Mouse (Mus musculus) forebrain, embryonic 14.5 days (tissue): ENCODE measurements around the gene Cmas. TPM values are rescaled to one million over a fixed set of nuclear protein-coding genes. Genes with fewer than 3 reads are reported as not detected.

ENCODE experiments used
- ATAC-seq: fragments of 200-750 bp; cut with Nextera tagmentation; 2 replicates; pipeline ENCODE4 v1.8.0; 2017; ENCODE audit warnings: mild to moderate bottlenecking, moderate library complexity
- DNase-seq: peaks from one replicate; pipeline ENCODE4 v3.0.0-alpha.2; 2015; ENCODE audit warnings: low spot score
- H3K27ac ChIP-seq: fragments of 300-500 bp; sonication (generic); 2 replicates; pipeline ENCODE4 v1.5.1; 2014; ENCODE audit warnings: low read depth, mild to moderate bottlenecking, control low read depth, low read length, moderate library complexity
- H3K27me3 ChIP-seq: fragments of 300-500 bp; sonication (generic); replicated peaks from 2 replicates; pipeline ENCODE4 v1.6.1; 2014; ENCODE audit warnings: low read length, control low read depth, mixed read lengths; ENCODE audit not compliant: control insufficient read depth, insufficient read depth
- H3K36me3 ChIP-seq: fragments of 300-500 bp; sonication (generic); 2 replicates; pipeline ENCODE4 v1.6.1; 2014; ENCODE audit warnings: low read length, control low read depth; ENCODE audit not compliant: control insufficient read depth, insufficient read depth
- H3K4me1 ChIP-seq: fragments of 300-500 bp; sonication (generic); 2 replicates; pipeline ENCODE4 v1.6.1; 2014; ENCODE audit warnings: antibody characterized with exemption, low read length, control low read depth; ENCODE audit not compliant: control insufficient read depth, insufficient read depth
- H3K4me2 ChIP-seq: fragments of 300-500 bp; sonication (generic); 2 replicates; pipeline ENCODE4 v1.6.1; 2014; ENCODE audit warnings: mild to moderate bottlenecking, control low read depth, low read length
- H3K4me3 ChIP-seq: fragments of 300-500 bp; sonication (generic); 2 replicates; pipeline ENCODE4 v1.5.1; 2014; ENCODE audit warnings: low read depth, low read length, control low read depth
- H3K9ac ChIP-seq: fragments of 300-500 bp; sonication (generic); 2 replicates; pipeline ENCODE4 v1.6.1; 2014; ENCODE audit warnings: mild to moderate bottlenecking, low read length, control low read depth, moderate library complexity
- H3K9me3 ChIP-seq: fragments of 300-500 bp; sonication (generic); replicated peaks from 2 replicates; pipeline ENCODE4 v1.6.1; 2016; ENCODE audit warnings: low read length, control low read depth, mixed read lengths; ENCODE audit not compliant: control insufficient read depth
- WGBS: fragments of 180-500 bp; shearing (Covaris S2); extraction: QIAGEN DNeasy Blood & Tissue Kit; methylation state at CpG from one replicate; pipeline ENCODE4 v1.1.7; 2014; 5-methylcytosine and 5-hydroxymethylcytosine counted together
- polyA plus RNA-seq: library from polyadenylated mRNA; unstranded; fragments of >200 nt; fragmentation: Nextera tagmentation; extraction: Ambion mirVana; gene quantifications from 2 replicates; pipeline ENCODE4 v1.2.1, GENCODE M21; 2014

Gene Cmas
- polyA plus RNA-seq, 1 experiment from 2014 or later: 173 TPM

DNA sequence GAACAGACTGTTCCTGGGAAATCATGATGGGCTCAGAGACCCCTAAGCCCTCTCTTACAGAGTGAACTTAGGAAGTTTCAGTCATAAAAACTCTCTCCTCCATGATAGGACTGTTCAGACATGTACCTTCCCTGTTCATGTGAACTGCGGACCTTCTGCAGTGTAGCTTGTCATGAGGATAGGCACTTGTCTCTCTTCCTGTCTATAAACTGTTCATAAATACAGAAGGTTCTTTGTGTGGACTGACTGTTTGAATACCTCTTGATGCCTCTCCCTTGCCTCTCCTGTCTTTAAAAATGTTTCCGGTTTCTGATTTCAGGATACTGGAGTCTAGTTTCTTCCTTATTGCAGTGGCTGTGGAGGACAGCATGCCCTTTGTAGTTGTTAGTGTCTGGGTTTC lies 3.1 kb downstream of the Cmas start:
- Histone ChIP-seq H3K9me3 (no peaks in the 10 kb centered on the region), H3K4me3 (no peak overlapping the region), H3K27ac (no peak overlapping the region), H3K9ac (no peak overlapping the region), H3K27me3 (peaks cover 4% of the 10 kb centered on the region; the same call in 1 of the 2 replicates), H3K4me1 (peaks cover 12% of the 10 kb centered on the region), H3K4me2 (no peak overlapping the region), H3K36me3 (peaks cover 24% of the 10 kb centered on the region)
- DNase-seq (no peak), ATAC-seq (no peak)
- 94% methylated on average over 2 of the region's 2 CpGs for WGBS

DNA sequence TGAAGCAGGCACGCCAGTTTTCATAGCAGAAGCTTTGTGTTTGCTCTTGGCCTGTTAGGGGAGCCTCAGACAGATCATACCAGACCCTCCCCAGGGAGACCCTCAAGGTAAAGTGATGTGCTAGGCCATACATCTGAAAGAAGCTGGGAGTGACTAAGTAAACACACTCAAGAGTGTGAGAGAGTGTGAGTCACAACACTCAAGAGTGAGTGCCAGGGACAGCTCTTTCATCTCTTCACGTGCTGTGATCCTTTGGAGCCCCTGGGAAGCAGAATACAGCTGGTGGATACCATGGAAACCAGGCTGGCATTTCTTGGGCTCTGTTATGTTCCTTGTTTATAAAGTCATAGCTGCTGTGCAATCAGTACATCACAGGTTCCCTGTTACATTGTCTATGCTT lies 8.4 kb downstream of the Cmas start:
- no peak overlapping the region for H3K4me2 ChIP-seq
- no peaks in the 10 kb centered on the region for H3K9me3 ChIP-seq
- H3K4me1 ChIP-seq: no peaks in the 10 kb centered on the region
- H3K36me3 ChIP-seq: peaks cover 63% of the 10 kb centered on the region
- no peaks in the 10 kb centered on the region for H3K27me3 ChIP-seq
- H3K4me3 ChIP-seq: no peak overlapping the region
- no peak overlapping the region for H3K27ac ChIP-seq
- ATAC-seq (peak; percentile 53; the same call in 1 of the 2 replicates), DNase-seq (no peak)
- H3K9ac ChIP-seq: no peak overlapping the region
- 52% methylated on average over 2 of the region's 2 CpGs for WGBS

DNA sequence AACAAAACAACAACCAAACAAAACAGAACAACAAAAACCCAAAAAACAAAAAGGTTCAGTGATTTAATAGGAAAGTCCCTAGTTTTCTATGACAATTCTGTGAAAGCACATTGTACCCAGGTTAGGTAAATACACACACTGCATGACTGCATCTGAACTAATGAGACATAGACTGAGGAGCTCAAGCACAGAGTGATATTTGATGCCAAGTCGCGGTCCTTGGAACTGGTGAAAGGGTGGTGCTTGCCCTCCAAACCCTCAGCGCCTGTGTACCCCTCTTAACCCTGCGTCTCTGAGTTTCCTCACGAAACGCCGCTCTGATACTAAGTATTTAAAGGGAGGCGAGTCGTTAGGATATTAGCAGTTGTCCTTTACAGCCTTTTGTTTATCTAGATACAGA lies 10.8 kb downstream of the Cmas start:
- H3K4me1 ChIP-seq: no peaks in the 10 kb centered on the region
- H3K27me3 ChIP-seq: no peaks in the 10 kb centered on the region
- peaks cover 78% of the 10 kb centered on the region for H3K36me3 ChIP-seq
- no peak overlapping the region for H3K27ac ChIP-seq
- DNase-seq (no peak), ATAC-seq (no peak)
- H3K9ac ChIP-seq: no peak overlapping the region
- no peaks in the 10 kb centered on the region for H3K9me3 ChIP-seq
- H3K4me2 ChIP-seq: no peak overlapping the region
- WGBS: 90% methylated on average over 9 of the region's 9 CpGs
- H3K4me3 ChIP-seq: no peak overlapping the region

DNA sequence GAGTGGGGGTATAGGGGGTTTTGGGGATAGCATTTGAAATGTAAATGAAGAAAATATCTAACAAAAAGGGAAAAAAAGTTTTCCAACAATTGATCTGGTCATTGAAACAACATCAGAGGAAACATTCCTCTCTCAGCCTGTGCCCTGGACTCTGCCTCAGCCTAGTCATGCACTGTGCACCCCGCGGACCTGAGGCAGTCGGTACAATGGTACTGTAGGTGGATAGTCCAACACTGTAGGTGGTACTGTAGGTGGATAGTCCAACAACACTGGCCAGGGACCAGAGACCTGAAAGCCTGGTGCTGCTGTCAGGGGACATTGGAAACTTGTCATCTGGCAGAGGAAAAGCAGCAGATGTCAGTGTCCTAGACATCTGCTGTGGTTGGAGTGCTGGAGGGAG lies 13.4 kb downstream of the Cmas start:
- Histone ChIP-seq H3K4me1 (no peaks in the 10 kb centered on the region), H3K36me3 (peaks cover 93% of the 10 kb centered on the region), H3K4me3 (no peak overlapping the region), H3K9me3 (no peaks in the 10 kb centered on the region), H3K4me2 (no peak overlapping the region), H3K27me3 (no peaks in the 10 kb centered on the region), H3K9ac (no peak overlapping the region), H3K27ac (no peak overlapping the region)
- ATAC-seq (no peak), DNase-seq (no peak)
- WGBS: 94% methylated on average over 3 of the region's 3 CpGs

DNA sequence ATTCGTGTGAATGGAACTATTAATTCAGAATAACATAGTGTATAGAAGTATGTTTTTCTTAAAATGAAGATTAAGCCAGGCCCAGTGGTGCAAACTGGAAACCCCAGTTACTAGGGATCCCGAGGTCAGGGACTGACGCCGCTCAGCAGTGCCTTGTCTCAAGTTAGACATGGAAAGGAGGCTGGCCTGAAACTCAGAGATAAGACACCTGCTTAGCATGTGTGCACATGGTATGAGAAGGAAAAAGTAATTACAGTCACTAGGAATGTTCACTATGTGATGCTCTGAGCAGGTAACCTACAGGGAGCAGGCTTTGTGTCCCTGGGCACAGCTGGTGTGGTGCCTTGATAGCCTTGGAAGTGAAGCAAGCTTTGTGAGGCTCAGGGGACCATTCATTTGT lies 15.2 kb downstream of the Cmas start:
- Histone ChIP-seq H3K27me3 (no peaks in the 10 kb centered on the region), H3K36me3 (peaks cover 91% of the 10 kb centered on the region)
- ATAC-seq: no peak

DNA sequence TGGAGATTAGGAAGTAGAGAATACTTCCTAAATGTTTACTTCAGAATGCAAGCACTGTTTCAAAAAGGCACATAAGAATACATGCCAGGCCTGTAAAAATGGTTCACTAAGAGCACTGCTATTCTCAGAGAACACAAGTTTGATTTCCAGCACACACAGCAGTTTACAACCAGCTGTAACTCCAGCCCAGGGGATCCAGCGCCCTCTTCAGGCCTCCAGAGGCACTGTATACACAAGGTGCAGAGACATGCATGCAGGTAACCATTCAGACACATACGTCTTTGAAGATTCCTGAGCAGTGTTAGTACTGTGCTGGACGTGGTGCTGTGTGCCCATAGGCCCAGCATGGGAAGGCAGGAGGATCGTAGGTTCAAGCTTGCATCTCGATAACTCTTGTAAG lies 17.1 kb downstream of the Cmas start:
- H3K9ac ChIP-seq: no peak overlapping the region
- WGBS: 93% methylated on average over 5 of the region's 5 CpGs
- no peak overlapping the region for H3K27ac ChIP-seq
- H3K4me1 ChIP-seq: no peaks in the 10 kb centered on the region
- H3K27me3 ChIP-seq: no peaks in the 10 kb centered on the region
- ATAC-seq (no peak; the same call in 1 of the 2 replicates), DNase-seq (no peak)
- H3K4me2 ChIP-seq: no peak overlapping the region
- no peak overlapping the region for H3K4me3 ChIP-seq
- H3K9me3 ChIP-seq: no peaks in the 10 kb centered on the region
- peaks cover 79% of the 10 kb centered on the region for H3K36me3 ChIP-seq

More for the DNA sequence above, 15.2 kb downstream of the Cmas start:
- no peaks in the 10 kb centered on the region for H3K4me1 ChIP-seq
- H3K4me3 ChIP-seq: no peak overlapping the region
- WGBS: 94% methylated on average over 4 of the region's 4 CpGs
- no peaks in the 10 kb centered on the region for H3K9me3 ChIP-seq
- no peak overlapping the region for H3K27ac ChIP-seq
- no peak overlapping the region for H3K9ac ChIP-seq
- no peak for DNase-seq
- H3K4me2 ChIP-seq: no peak overlapping the region

DNA sequence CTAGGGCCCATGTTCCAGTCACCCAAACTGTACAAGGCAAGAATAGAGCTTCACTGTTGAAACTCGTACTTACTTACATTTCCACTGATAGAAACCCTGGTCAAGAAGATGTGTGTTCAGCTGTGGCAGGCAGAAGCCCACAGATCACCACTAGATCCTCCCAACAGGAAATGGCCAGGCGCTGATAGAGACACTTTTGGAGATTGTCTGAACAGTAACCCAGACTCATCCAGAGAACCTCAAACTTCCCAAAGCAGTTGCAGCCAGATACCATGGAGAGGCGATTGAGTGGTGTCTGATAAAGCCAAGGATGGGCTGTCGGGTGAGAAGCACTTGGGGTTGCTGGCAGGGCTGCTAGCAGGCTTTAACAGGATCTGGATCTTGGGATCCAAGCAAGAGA lies 20.4 kb downstream of the Cmas start:
- no peaks in the 10 kb centered on the region for H3K27me3 ChIP-seq
- no peak overlapping the region for H3K4me3 ChIP-seq
- H3K9me3 ChIP-seq: no peaks in the 10 kb centered on the region
- 89% methylated on average over 4 of the region's 4 CpGs for WGBS
- no peak overlapping the region for H3K4me2 ChIP-seq
- H3K9ac ChIP-seq: no peak overlapping the region
- no peak overlapping the region for H3K27ac ChIP-seq
- H3K36me3 ChIP-seq: peaks cover 49% of the 10 kb centered on the region
- peaks cover 10% of the 10 kb centered on the region; the same call in 1 of the 2 replicates for H3K4me1 ChIP-seq
- ATAC-seq: no peak
- no peak for DNase-seq

DNA sequence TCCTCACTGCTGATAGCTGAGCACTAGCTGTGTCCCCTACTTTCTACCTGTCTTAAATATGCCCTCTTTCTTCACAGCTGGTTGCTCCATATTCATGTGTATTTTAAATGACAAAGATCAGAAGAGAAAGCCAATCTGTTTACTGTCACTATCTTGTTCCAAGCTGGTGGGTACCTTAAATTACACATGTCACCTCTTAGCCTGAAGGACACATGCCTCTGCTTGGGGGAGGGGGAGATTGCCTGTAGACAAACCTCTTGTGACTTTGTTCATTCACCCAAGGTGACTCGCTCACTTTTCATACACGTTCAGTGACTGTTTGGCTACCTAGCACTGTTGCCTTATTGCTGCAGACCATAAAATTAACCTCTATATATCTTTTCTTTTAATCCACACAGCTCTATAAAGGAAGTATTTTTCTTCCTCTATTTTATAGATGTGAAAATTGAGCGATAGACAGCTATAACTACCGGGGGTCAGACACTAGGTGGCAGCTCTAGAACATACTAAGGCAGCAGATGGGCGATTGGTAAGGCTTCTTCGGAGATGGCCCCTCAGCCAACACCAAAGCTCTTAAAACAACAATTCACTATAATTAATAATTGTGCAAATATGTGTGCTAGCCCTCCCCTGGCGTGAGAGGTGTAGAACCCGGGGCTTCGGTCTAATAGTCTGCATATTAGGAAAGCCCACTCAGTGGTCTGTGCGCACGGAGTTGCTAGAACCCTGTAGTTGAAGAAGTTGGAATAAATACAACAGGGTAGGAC lies 22.7 kb downstream of the Cmas start:
- H3K27ac ChIP-seq: peak overlapping the region; percentile 17; the same call in 1 of the 2 replicates

DNA sequence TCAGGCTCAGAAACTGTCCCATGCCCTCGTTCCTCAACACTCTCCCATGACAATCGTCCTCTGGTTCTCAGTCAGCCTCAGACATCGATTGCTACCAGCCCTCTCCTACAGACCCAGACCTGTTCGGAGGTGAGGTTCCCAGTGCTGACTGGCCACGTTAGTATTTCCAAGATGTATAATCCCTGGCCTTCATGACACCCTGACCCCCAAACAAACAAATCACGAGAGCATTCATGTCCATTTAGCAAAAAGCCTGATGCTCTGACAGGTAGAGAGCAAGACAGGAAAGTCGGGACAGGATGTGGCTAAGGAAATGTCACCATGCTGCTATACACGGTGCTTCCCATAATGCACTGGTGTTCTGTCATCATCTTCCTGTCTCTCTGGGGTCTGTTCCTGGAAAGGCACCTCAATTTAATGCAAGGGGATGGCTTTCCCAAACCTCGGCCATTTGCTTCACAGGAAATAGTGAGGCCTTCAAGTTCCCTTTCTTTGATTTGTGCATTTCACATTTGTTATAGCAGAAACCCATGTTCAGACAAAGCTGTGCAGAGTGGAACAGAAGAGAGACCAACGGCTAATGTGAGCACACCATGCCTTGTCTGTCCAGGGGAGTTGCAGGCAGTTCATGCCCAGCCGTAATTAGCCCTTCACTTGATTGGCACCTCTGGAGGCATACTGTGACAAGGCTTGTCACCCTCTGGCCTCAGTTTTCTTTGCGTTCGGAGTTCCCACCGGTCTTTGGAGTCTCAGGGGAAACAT lies 23.5 kb downstream of the Cmas start:
- Histone ChIP-seq H3K27me3 (no peaks in the 10 kb centered on the region), H3K36me3 (peaks cover 19% of the 10 kb centered on the region), H3K9me3 (no peaks in the 10 kb centered on the region), H3K27ac (peak overlapping the region; percentile 17; the same call in 1 of the 2 replicates), H3K4me3 (no peak overlapping the region), H3K4me1 (peaks cover 12% of the 10 kb centered on the region; the same call in 1 of the 2 replicates), H3K9ac (no peak overlapping the region), H3K4me2 (no peak overlapping the region)
- peak; percentile 81 for ATAC-seq
- no peak for DNase-seq
- 32% methylated on average over 14 of the region's 14 CpGs for WGBS

More for the DNA sequence above, 22.7 kb downstream of the Cmas start:
- Histone ChIP-seq H3K27me3 (no peaks in the 10 kb centered on the region), H3K4me2 (no peak overlapping the region), H3K4me1 (peaks cover 12% of the 10 kb centered on the region; the same call in 1 of the 2 replicates), H3K4me3 (no peak overlapping the region), H3K36me3 (peaks cover 26% of the 10 kb centered on the region), H3K9me3 (no peaks in the 10 kb centered on the region), H3K9ac (no peak overlapping the region)
- WGBS: 51% methylated on average over 11 of the region's 11 CpGs
- DNase-seq (peak; percentile 86), ATAC-seq (peak; percentile 43; the same call in 1 of the 2 replicates)
